Mouse (Mus musculus) c-Kit-positive CD71-positive TER-119-negative erythroid progenitor cells, embryonic 14.5 days (primary cell): ENCODE measurements around the gene Ccdc107.
A peak's percentile ranks its signal among the peaks of the same experiment; 100 is the strongest.
"Not testable (repeated sequence)": the region's sequence is repeated elsewhere in the genome, so short reads cannot be mapped to it uniquely, and the experiment has no call there.

Experiments
- DNase-seq: peaks from one replicate; pipeline ENCODE4 v3.0.0-alpha.2; 2013; ENCODE audit warnings: low read depth

The Ccdc107 gene

DNA sequence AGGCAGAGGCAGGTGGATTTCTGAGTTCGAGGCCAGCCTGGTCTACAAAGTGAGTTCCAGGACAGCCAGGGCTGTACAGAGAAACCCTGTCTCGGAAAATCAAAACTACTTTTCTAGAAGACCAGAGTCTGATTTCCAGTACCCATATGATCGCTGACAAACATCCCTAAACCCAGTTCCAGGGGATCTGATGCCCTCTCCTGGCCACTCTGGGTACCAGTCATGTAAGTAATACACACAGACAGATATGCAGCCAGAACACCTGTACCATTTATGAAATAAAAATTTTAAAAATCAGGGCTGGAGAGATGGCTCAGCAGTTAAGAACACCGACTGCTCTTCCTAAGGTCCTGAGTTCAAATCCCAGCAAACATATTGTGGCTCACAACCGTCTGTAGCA, 7.0 kb upstream of the Ccdc107 start:
- DNase-seq: not testable (repeated sequence)

DNA sequence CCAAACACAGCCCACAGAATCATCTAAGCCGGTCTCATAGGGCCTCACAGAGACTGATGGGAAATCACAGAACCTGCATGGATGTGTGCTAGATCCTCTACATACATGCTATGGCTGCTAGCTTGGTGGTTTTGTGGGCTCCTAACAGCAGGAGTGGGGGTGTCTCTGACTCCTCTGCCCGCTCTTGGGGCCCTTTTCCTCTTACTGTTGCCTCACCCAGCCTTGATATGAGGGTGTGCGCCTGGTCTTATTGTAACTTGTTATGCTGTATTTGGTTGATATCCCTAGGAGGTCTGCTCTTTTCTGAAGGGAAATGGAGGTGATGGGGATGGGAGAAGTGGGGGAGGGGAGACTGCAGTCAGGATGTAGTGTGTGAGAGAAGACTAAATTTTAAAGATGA, 3.1 kb upstream of the Ccdc107 start:
- DNase-seq: no peak

GRCm38 (mm10) chr4:43490801-43491200, 1.9 kb upstream of the Ccdc107 start:
- peak; percentile 63 for DNase-seq

DNA sequence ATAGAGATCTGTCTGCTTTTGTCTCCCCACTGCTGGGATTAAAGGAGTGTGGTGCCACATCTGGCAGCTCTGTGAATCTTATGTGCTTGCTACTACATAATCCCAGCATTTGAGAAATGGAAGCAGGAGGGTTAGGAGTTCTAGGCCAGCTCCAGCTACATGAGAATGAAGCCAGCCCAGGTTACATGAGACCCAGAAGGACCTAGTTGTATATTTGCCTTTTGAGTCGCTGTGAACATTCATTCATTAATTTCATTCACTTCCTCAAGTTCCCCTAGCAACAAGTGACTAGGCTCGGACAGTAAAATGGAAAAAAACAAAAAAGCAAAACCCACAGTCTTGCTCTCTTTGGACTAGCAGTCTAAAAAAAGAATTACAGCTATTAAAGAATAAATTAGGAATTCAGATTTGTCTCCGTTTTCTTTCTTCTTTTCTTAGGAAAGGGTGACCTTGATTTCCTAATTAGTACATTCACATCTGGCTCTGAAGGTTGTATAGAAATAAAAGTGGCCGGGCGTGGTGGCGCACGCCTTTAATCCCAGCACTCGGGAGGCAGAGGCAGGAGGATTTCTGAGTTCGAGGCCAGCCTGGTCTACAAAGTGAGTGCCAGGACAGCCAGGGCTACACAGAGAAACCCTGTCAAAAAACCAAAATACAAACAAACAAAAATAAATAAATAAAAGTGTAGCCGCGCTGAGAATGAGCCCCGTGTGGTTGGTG, 439 bp upstream of the Ccdc107 start:
- DNase-seq: no peak

- DNase-seq: peak; percentile 88
Measured at GRCm38 (mm10) chr4:43493186-43493845, 616 bp downstream of the Ccdc107 start.

DNA sequence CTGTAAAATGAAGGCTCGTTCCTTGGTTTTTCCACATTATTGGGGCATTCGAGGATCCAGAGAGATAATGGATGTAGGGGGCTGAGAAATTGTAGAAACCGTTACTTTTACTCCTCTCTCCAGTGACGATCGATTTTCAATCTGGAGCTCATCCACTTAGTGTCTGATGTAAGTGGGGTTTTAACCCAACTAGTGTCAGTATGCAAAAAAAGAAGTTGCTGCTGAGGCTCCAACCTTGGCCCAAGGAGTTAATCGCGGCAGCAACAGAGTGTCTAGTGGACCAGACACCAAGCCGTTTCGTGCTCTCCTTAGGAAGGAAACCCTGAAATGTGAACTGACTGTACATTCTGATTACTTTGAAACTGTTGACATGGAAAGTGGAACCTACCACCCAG, 1.1 kb downstream of the Ccdc107 start:
- DNase-seq: no peak

- no peak for DNase-seq
Measured at GRCm38 (mm10) chr4:43496587-43496986, 3.9 kb downstream of the Ccdc107 start.

- DNase-seq: no peak
Measured at GRCm38 (mm10) chr4:43497405-43497804, 4.7 kb downstream of the Ccdc107 start.

DNA sequence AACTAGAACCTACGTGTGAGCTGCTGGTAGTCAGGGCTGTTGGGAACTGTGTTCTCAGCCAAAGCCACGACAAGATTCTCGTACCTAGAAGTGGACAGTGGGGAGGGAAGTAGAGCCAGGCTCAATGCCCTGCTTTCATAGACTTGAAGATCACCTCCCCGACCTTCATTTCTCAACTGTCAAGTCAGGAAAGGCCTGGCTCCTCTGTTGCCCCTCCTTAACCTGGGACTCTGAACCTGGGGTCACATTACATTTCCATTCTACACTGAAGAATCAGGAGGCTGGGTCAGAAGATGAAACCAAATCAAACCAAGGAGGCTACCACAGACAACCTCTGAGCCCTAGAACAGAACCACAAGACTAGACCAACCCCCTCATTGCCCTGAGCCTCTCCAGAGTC, 5.2 kb downstream of the Ccdc107 start:
- no peak for DNase-seq

DNA sequence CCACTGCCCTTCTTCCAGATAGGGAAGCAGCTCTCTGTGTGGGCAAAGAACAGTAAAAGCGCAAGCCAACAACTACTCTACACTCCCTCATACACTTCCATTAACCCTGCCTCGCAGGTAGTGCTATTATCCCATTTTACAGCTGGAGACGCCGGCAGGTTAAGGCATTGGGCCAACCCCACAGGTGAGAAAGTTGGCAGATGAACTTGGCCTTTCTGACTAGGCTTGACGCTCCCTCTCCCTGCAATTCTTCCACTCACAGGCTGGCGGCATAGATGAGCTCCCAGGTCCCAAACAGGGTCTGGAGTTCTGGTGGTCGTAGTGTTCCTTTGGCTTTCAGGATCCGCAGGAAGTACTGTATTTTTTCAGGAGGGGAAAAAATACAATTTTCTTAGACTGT, 6.3 kb downstream of the Ccdc107 start:
- DNase-seq: peak; percentile 54

GRCm38 (mm10) chr4:43499407-43500333, 7.0 kb downstream of the Ccdc107 start, which contains the start of gene Arhgef39:
Arhgef39 (minus strand) TSS chr4:43499695.
- DNase-seq: peak; percentile 82

GRCm38 (mm10) chr4:43503041-43503440, 10.3 kb downstream of the Ccdc107 start:
- no peak for DNase-seq

GRCm38 (mm10) chr4:43503506-43503905, 10.8 kb downstream of the Ccdc107 start:
- DNase-seq: no peak

GRCm38 (mm10) chr4:43504269-43504668, 11.6 kb downstream of the Ccdc107 start:
- DNase-seq: no peak

- no peak for DNase-seq
Measured at GRCm38 (mm10) chr4:43506074-43506473, 13.4 kb downstream of the Ccdc107 start.

GRCm38 (mm10) chr4:43506536-43507185, 14.0 kb downstream of the Ccdc107 start, which contains the start of gene Car9:
Car9 (plus strand) TSS chr4:43506966.
- DNase-seq: no peak

DNA sequence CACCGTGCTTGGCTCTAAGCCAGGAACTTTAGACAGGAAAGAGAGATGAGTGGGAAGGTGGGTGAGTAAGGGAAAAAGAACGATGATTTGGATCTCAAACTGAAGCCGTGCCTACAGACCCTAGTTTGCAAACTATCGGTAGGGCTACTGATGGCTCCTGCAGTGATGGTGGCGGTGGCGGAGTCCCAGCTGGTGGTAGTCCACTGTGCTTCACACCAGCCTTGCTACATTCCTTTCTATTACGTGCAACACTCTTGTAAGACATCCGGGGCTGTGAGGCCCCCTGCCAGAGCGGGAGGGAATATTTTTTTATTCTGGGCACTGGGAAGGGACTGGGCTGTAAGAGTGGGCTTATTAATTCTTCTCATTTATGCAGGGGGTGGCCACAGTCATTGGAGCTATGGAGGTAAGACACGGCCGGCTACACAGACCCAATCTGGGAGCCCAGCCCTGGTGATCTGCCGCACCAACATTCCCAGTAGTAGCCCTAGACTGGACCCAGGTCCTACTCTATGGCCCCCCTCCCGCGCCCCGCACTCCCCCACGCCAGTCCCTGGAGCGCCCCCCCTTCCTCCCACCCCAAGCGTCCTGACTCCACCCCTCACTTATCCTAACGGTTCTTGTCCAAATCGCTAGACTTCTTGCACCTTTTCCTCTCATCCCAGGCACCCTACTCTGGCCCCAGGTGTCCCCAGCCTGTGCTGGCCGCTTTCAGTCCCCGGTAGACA, 15.4 kb downstream of the Ccdc107 start:
- no peak for DNase-seq

DNA sequence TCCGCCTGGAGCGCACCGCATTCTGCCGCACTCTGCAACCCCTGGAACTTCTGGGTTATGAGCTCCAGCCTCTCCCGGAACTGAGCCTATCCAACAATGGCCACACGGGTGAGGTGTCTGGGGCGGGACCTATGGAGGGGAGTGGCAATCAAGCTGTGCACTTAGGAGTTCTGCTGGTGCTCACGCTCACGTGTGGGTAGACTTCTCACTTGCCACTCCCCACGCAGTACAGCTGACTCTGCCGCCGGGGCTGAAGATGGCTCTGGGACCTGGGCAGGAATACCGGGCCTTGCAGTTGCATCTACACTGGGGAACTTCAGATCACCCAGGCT, 15.9 kb downstream of the Ccdc107 start:
- peak; percentile 62 for DNase-seq

DNA sequence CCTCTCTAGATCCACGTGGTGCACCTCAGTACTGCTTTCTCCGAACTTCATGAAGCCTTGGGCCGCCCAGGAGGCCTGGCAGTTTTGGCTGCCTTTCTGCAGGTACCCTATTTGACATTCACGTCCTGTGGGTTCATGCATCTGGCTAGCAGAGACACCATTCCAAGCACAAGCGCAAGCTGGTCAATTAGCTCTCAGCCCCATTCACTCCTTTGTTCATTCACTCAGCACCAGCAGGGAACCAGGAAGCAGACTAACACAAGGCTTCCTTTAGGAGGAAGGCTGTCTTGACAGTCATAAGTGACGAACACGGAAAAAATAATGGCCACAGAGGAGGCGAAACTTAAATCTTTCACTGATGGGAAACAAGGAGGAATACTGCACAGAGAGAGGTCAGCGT, 16.4 kb downstream of the Ccdc107 start:
- DNase-seq: no peak

- DNase-seq: no peak
Measured at GRCm38 (mm10) chr4:43511675-43512454, 19.2 kb downstream of the Ccdc107 start.

DNA sequence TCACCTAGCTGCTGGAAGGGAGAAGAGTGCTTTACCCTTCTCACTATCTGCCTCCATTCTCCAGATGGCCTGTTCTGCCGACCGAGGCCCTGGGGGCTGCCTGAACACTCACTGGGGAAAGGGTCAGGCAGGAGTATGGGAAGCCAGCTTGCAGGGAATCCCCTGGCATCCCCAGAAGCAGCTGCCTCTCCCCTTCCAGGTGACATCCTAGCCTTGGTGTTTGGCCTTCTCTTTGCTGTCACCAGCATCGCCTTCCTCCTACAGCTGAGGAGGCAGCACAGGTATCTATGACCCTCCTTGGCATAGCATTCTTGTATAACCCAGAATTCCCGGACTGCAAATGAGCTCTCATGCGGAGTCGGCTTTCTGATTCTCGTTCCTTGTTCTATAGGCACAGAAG, 20.0 kb downstream of the Ccdc107 start:
- no peak for DNase-seq
